20 mouse cellular contexts compared by ENCODE assay signal in the genomic region with DNA sequence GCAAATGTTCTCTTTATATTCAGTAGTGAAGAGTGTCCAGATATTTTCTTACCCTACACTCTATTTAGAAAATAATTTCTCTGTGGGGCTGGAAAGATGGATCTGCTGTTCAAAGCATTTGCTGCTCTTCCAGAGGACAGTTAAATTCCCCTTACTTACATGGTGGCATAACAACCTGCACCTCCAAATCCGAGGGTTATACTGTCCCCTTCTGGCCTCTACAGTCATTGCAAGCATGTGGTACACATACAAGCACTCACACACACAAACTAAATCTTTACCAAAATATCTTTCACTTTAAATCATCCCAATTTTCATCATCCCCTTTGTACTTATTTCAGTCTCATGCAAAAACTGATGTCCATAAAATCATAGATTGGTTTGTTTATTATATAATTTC.
A peak's percentile ranks its signal among the peaks of the same experiment; 100 is the strongest.
DNase-seq lines count a peak whose midpoint lies in the region; TF ChIP-seq lines count a peak whose summit lies in the region.
"Had no signal": no experiment of that assay in that cellular context is flagged by ENCODE, and none has a peak within 500 bp of the region (broad histone marks: within the 10 kb centered on the region; RNA-seq: fewer than 3 reads in every experiment).

No protein-coding gene starts in this region.

- intact Hi-C loops in gastrocnemius, adult 2 months (cut with DNase I), result no loop called here
- intact Hi-C loops in gastrocnemius, postnatal 36 days (cut with DNase I), result no loop called here

- no peaks in the 10 kb centered on the region for H3K27me3 ChIP-seq in kidney, adult 2 months (replicated peaks; ENCODE audit: control insufficient read depth, insufficient read depth, low read length)
- no peaks in the 10 kb centered on the region for H3K27me3 ChIP-seq in limb, embryonic 10.5 days (ENCODE audit: low read depth, poor library complexity, severe bottlenecking)
- H3K27me3 ChIP-seq: embryonic facial prominence, embryonic 15.5 days; hindbrain, embryonic 12.5 days had no signal

- H3K4me1 ChIP-seq in kidney, adult 2 months (ENCODE audit: control insufficient read depth, insufficient read depth, low read length), result no peaks in the 10 kb centered on the region
- H3K4me1 ChIP-seq in ES-E14 (ENCODE audit: control insufficient read depth in 2 of 2, insufficient read depth in 2 of 2, low read length in 2 of 2, poor library complexity in 1 of 2), result no peaks in the 10 kb centered on the region
- H3K4me1 ChIP-seq in limb, embryonic 10.5 days, result no peaks in the 10 kb centered on the region
- H3K4me1 ChIP-seq: embryonic facial prominence, embryonic 15.5 days; forebrain, embryonic 10.5 days; heart, embryonic 10.5 days; hindbrain, embryonic 12.5 days had no signal

- no peaks in the 10 kb centered on the region for H3K36me3 ChIP-seq in kidney, adult 2 months (ENCODE audit: control insufficient read depth, insufficient read depth, low read length)
- no peaks in the 10 kb centered on the region for H3K36me3 ChIP-seq in ES-E14 (ENCODE audit: control insufficient read depth, insufficient read depth, low read length, poor library complexity, severe bottlenecking)
- no peaks in the 10 kb centered on the region for H3K36me3 ChIP-seq in limb, embryonic 10.5 days
- H3K36me3 ChIP-seq: embryonic facial prominence, embryonic 15.5 days; forebrain, embryonic 10.5 days; heart, embryonic 10.5 days; hindbrain, embryonic 12.5 days had no signal

- no peak overlapping the region for H3K9ac ChIP-seq in ES-E14 (ENCODE audit: insufficient read depth, low read depth, low read length, poor library complexity, severe bottlenecking)
- H3K9ac ChIP-seq: embryonic facial prominence, embryonic 15.5 days; hindbrain, embryonic 12.5 days had no signal

- no peak for DNase-seq in gastrocnemius, adult 2 months
- no peak for DNase-seq in gastrocnemius, postnatal 36 days
- peak; percentile 8 for DNase-seq in kidney, postnatal 10 days
- DNase-seq in kidney, adult 2 months, result no peak
- peak; percentile 10 for DNase-seq in 416B (ENCODE audit: low read depth)
- DNase-seq in ES-E14 (ENCODE audit: low read depth, low spot score), result no peak
- DNase-seq in limb, embryonic 10.5 days (ENCODE audit: low spot score), result no peak
- DNase-seq in lung, postnatal 4 days, result no peak
- DNase-seq: adrenal gland, adult 2 months; adrenal gland, postnatal 36 days; cerebellum, adult 2 months; cerebellum, postnatal 10 days; gastrocnemius, postnatal 10 days; heart, postnatal 10 days; heart, postnatal 4 days had no signal

- no peak for TF ChIP-seq POLR2A in kidney, adult 2 months (IDR thresholded peaks at IDR 0.05; ENCODE audit: low read depth, low read length)

- no peaks in the 10 kb centered on the region for H3K9me3 ChIP-seq in ES-E14 (ENCODE audit: control insufficient read depth, insufficient read depth, low read depth, low read length)
- no peaks in the 10 kb centered on the region for H3K9me3 ChIP-seq in limb, embryonic 10.5 days (replicated peaks)
- H3K9me3 ChIP-seq: embryonic facial prominence, embryonic 15.5 days; forebrain, embryonic 10.5 days; heart, embryonic 10.5 days; hindbrain, embryonic 12.5 days had no signal

- TF ChIP-seq CTCF in gastrocnemius, adult 2 months (IDR thresholded peaks at IDR 0.05), result peak; percentile 45
- no peak for TF ChIP-seq CTCF in kidney, adult 2 months (conservative IDR thresholded peaks at IDR 0.05; ENCODE audit: insufficient read depth, insufficient read length, low read depth, low read length)

- in situ Hi-C loops in ES-E14 (cut with MboI; ENCODE audit: low sequenced_read_pairs in 2 of 2, unreplicated experiment in 2 of 2), result no loop called here

- H3K4me3 ChIP-seq in gastrocnemius, adult 2 months, result no peak overlapping the region
- H3K4me3 ChIP-seq in kidney, adult 2 months (ENCODE audit: insufficient read depth, low read depth, low read length), result no peak overlapping the region
- no peak overlapping the region for H3K4me3 ChIP-seq in ES-E14 (ENCODE audit: insufficient read depth in 1 of 2, low read depth in 1 of 2, low read length in 2 of 2, poor library complexity in 1 of 2, severe bottlenecking in 1 of 2)
- H3K4me3 ChIP-seq in limb, embryonic 10.5 days, result no peak overlapping the region
- H3K4me3 ChIP-seq: embryonic facial prominence, embryonic 15.5 days; erythroblast, embryonic 14.5 days; forebrain, embryonic 10.5 days; heart, embryonic 10.5 days; hindbrain, embryonic 12.5 days had no signal

- H3K27ac ChIP-seq in gastrocnemius, adult 2 months, result no peak overlapping the region
- no peak overlapping the region for H3K27ac ChIP-seq in kidney, adult 2 months (ENCODE audit: insufficient read depth, low read depth, low read length)
- no peak overlapping the region for H3K27ac ChIP-seq in ES-E14 (ENCODE audit: insufficient read depth, low read depth, low read length, poor library complexity, severe bottlenecking)
- no peak overlapping the region for H3K27ac ChIP-seq in limb, embryonic 10.5 days
- H3K27ac ChIP-seq: embryonic facial prominence, embryonic 15.5 days; forebrain, embryonic 10.5 days; heart, embryonic 10.5 days; hindbrain, embryonic 12.5 days had no signal

- 59% methylated on average over 1 of the region's 1 CpGs for WGBS in kidney, adult 2 months
- WGBS in limb, embryonic 10.5 days, result 63% methylated on average over 1 of the region's 1 CpGs

TF ChIP-seq in ES-E14, 5 proteins besides CTCF, POLR2A, EP300 and RAD21:
- TF ChIP-seq HCFC1 (IDR thresholded peaks at IDR 0.05; ENCODE audit: borderline replicate concordance, insufficient read depth, low read length) (no peak), ZC3H11A (IDR thresholded peaks at IDR 0.05; ENCODE audit: borderline replicate concordance, low read depth, low read length) (peak; percentile 35; the same call in 1 of the 2 replicates)

Comparison
In these comparisons a context has a peak if more than half of its experiments do, and no peak if none do; other contexts are left out.
1. DNase-seq: peak in kidney, postnatal 10 days (single experiment) and 416B (single experiment); none in gastrocnemius, adult 2 months (single experiment), gastrocnemius, postnatal 36 days (0 of 2), kidney, adult 2 months (single experiment), ES-E14 (single experiment), limb, embryonic 10.5 days (single experiment) and lung, postnatal 4 days (0 of 2).